In genomic region chr19:41332228-41332627, GRCm38 (mm10) we compare ENCODE assay signal across 16 mouse cellular contexts. TPM values are rescaled to one million over a fixed set of nuclear protein-coding genes. Genes with fewer than 3 reads are reported as not detected.
DNase-seq lines count a peak whose midpoint lies in the region; ATAC-seq and TF ChIP-seq lines count a peak whose summit lies in the region.
"Had no signal": no experiment of that assay in that cellular context is flagged by ENCODE, and none has a peak within 500 bp of the region (broad histone marks: within the 10 kb centered on the region; RNA-seq: fewer than 3 reads in every experiment).

No protein-coding gene starts in this region.

- ATAC-seq in stomach, postnatal 0 days (ENCODE audit: low FRiP score, low TSS enrichment) = no peak

- H3K9ac ChIP-seq in stomach, postnatal 0 days (ENCODE audit: low read length) = no peak overlapping the region
- H3K9ac ChIP-seq: limb, embryonic 12.5 days; stomach, embryonic 15.5 days had no signal

- H3K36me3 ChIP-seq in thymus, adult 2 months (ENCODE audit: control insufficient read depth, insufficient read depth, low read length) = no peaks in the 10 kb centered on the region
- H3K36me3 ChIP-seq in stomach, postnatal 0 days (ENCODE audit: control insufficient read depth, insufficient read depth, low read length) = no peaks in the 10 kb centered on the region
- H3K36me3 ChIP-seq: limb, embryonic 12.5 days; midbrain, embryonic 10.5 days; stomach, embryonic 15.5 days had no signal

- H3K4me1 ChIP-seq in thymus, adult 2 months (replicated peaks; ENCODE audit: control insufficient read depth, insufficient read depth, low read length) = peaks cover 16% of the 10 kb centered on the region
- H3K4me1 ChIP-seq in cortical plate, adult 2 months (ENCODE audit: control insufficient read depth, insufficient read depth, low read length) = no peaks in the 10 kb centered on the region
- no peaks in the 10 kb centered on the region for H3K4me1 ChIP-seq in stomach, postnatal 0 days (replicated peaks; ENCODE audit: control insufficient read depth, insufficient read depth)
- H3K4me1 ChIP-seq: limb, embryonic 12.5 days; stomach, embryonic 15.5 days had no signal

- H3K27ac ChIP-seq in thymus, adult 2 months (ENCODE audit: control insufficient read depth, insufficient read depth, low read length) = no peak overlapping the region
- H3K27ac ChIP-seq in cortical plate, adult 2 months (ENCODE audit: insufficient read depth, low read length) = 0 out of 2 replicates have a peak overlapping the region, but pooled peaks have one; percentile 37
- no peak overlapping the region for H3K27ac ChIP-seq in stomach, postnatal 0 days (replicated peaks)
- H3K27ac ChIP-seq: gastrocnemius, adult 2 months; layer of hippocampus, adult 2 months; limb, embryonic 12.5 days; midbrain, embryonic 10.5 days; stomach, embryonic 15.5 days had no signal

- no peak overlapping the region for H3K4me2 ChIP-seq in stomach, postnatal 0 days (replicated peaks; ENCODE audit: low read depth)
- H3K4me2 ChIP-seq: limb, embryonic 12.5 days; stomach, embryonic 15.5 days had no signal

- TF ChIP-seq CTCF in thymus, adult 2 months (IDR thresholded peaks at IDR 0.05; ENCODE audit: borderline replicate concordance, control insufficient read depth, extremely low read depth, insufficient read depth, low read length, poor library complexity) = no peak
- no peak for TF ChIP-seq CTCF in cortical plate, adult 2 months (IDR thresholded peaks at IDR 0.05; ENCODE audit: extremely low read depth, insufficient read depth, low read length)
- TF ChIP-seq CTCF in stomach, postnatal 0 days (IDR thresholded peaks at IDR 0.05; ENCODE audit: low read depth) = no peak

- no peak overlapping the region for H3K4me3 ChIP-seq in thymus, adult 2 months (ENCODE audit: control insufficient read depth, insufficient read depth, low read length)
- H3K4me3 ChIP-seq in cortical plate, adult 2 months (ENCODE audit: insufficient read depth, low read length) = no peak overlapping the region
- H3K4me3 ChIP-seq in stomach, postnatal 0 days (ENCODE audit: low read depth, low read length) = no peak overlapping the region
- H3K4me3 ChIP-seq: erythroblast, embryonic 14.5 days; gastrocnemius, adult 2 months; layer of hippocampus, adult 2 months; limb, embryonic 12.5 days; midbrain, embryonic 10.5 days; stomach, embryonic 15.5 days had no signal

- no peaks in the 10 kb centered on the region for H3K9me3 ChIP-seq in stomach, postnatal 0 days (ENCODE audit: control insufficient read depth, low read length)
- H3K9me3 ChIP-seq: midbrain, embryonic 10.5 days; stomach, embryonic 15.5 days had no signal

- H3K27me3 ChIP-seq in thymus, adult 2 months (ENCODE audit: control insufficient read depth, insufficient read depth, low read length) = no peaks in the 10 kb centered on the region
- H3K27me3 ChIP-seq in stomach, postnatal 0 days (ENCODE audit: control insufficient read depth, insufficient read depth, low read length) = no peaks in the 10 kb centered on the region
- H3K27me3 ChIP-seq: limb, embryonic 12.5 days; stomach, embryonic 15.5 days had no signal

- DNase-seq in thymus, adult 2 months = peak; percentile 19
- no peak for DNase-seq in thymus, postnatal 10 days (ENCODE audit: low spot score in 2 of 2)
- peak; percentile 67 to 86 for DNase-seq in natural killer cell, adult 2 months (ENCODE audit: low spot score in 2 of 2)
- DNase-seq in stomach, postnatal 0 days (ENCODE audit: low spot score) = no peak
- DNase-seq in urinary bladder, postnatal 10 days (ENCODE audit: low spot score) = no peak
- DNase-seq in right cerebral cortex, postnatal 36 days (ENCODE audit: low spot score in 2 of 2) = no peak
- DNase-seq: cerebellum, postnatal 25 days; gastrocnemius, adult 2 months; heart, postnatal 4 days; kidney, adult 11 months had no signal

- TF ChIP-seq POLR2A in thymus, adult 2 months (IDR thresholded peaks at IDR 0.05; ENCODE audit: control insufficient read depth, extremely low read depth, insufficient read depth, low read length, poor library complexity) = no peak
- no peak for TF ChIP-seq POLR2A in cortical plate, adult 2 months (IDR thresholded peaks at IDR 0.05; ENCODE audit: extremely low read depth, insufficient read depth, low read length)

- 7% methylated on average over 12 of the region's 12 CpGs for WGBS in thymus, adult 2 months
- WGBS in stomach, postnatal 0 days = 89% methylated on average over 12 of the region's 12 CpGs

- TF ChIP-seq EP300 in stomach, postnatal 0 days (optimal IDR thresholded peaks at IDR 0.05) = no peak

RNA-seq across cellular contexts. Expression of gene Pik3ap1, which starts 52.7 kb away (rescaled TPM):
- 10.0 and 10.3 TPM in 2 replicates for polyA plus RNA-seq in thymus, adult 2 months (2012; rRNA removed)
- 2.6 TPM in 2 replicates for polyA plus RNA-seq in cortical plate, adult 2 months (2012; rRNA removed)
- 1.6 and 1.9 TPM in 2 replicates for polyA plus RNA-seq in stomach, postnatal 0 days (2015; fragmentation: Nextera tagmentation; extraction: Ambion mirVana)

Comparison
In these comparisons a context has a peak if more than half of its experiments do, and no peak if none do; other contexts are left out.
1. DNase-seq: peak in thymus, adult 2 months (single experiment) and natural killer cell, adult 2 months (2 of 2); none in thymus, postnatal 10 days (0 of 2), stomach, postnatal 0 days (single experiment), urinary bladder, postnatal 10 days (single experiment) and right cerebral cortex, postnatal 36 days (0 of 2).